Mouse (Mus musculus): Measurements from ENCODE around the gene Zbtb34. TPM values are rescaled to one million over a fixed set of nuclear protein-coding genes. Genes with fewer than 3 reads are reported as not detected.

Gene Zbtb34
- polyA plus RNA-seq, 1 experiment from 2014 or later = 7.1 TPM

DNA sequence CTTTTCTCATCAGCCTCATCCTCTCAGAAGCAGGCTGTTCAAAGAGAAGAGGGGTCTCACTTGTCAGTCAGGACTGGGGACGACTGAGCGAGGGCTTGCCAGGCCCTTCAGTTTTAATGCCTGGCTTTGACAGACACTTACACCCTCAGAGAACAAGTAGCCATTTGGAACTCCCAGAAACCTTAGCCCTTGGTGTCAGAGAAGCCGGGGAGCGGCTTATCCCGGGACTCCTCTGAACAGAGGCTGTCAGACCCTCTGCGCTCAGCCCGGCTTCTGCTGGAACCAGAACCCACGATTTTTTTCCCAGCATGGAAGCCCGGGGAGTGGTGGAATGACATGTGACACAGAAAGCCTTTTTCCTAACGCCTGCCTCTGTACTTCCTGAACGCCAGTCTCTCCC is 6.1 kb upstream of the Zbtb34 start:
- WGBS = 49% methylated on average over 11 of the region's 11 CpGs
- H3K27ac ChIP-seq (ENCODE audit: low read length) = no peak overlapping the region

DNA sequence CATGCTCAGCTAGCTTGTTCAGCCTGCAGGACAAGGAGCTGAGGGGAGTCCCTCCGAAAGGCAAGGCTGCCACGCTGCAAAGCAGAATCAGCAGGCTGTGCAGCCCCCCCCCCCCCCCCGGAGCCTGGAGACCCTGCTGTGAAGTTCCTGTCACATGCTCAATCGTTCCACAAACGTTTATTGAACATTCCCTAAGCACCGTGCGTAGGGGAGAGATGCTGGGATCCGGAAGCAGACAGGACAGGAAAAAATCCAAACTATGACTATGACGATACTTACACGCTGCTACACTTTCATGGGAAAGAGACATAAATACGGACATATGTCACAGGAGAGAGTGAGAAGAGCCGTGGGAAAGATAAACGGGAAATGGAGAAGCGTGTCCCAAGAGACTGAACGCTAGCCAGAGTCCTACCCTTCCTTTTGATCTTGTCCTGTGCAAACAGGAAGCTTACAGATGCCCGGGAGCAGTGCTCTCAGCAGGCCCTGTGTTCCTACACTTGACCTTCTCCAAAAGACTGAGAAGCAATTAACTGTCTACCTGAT is 5.0 kb upstream of the Zbtb34 start:
- no peak for ATAC-seq (ENCODE audit: low FRiP score, low TSS enrichment)

More for the DNA sequence above, 6.1 kb upstream of the Zbtb34 start:
- Histone ChIP-seq H3K4me1 (ENCODE audit: insufficient read depth, low read length) (peaks cover 19% of the 10 kb centered on the region), H3K4me3 (ENCODE audit: low read length) (no peak overlapping the region), H3K4me2 (replicated peaks; ENCODE audit: low read depth, low read length) (no peak overlapping the region), H3K9ac (replicated peaks; ENCODE audit: low read length) (no peak overlapping the region), H3K36me3 (ENCODE audit: insufficient read depth, low read length) (no peaks in the 10 kb centered on the region), H3K9me3 (ENCODE audit: low read length) (no peaks in the 10 kb centered on the region), H3K27me3 (ENCODE audit: insufficient read depth, low read length) (no peaks in the 10 kb centered on the region; the same call in 1 of the 2 replicates)
- no peak for ATAC-seq (ENCODE audit: low FRiP score, low TSS enrichment)

DNA sequence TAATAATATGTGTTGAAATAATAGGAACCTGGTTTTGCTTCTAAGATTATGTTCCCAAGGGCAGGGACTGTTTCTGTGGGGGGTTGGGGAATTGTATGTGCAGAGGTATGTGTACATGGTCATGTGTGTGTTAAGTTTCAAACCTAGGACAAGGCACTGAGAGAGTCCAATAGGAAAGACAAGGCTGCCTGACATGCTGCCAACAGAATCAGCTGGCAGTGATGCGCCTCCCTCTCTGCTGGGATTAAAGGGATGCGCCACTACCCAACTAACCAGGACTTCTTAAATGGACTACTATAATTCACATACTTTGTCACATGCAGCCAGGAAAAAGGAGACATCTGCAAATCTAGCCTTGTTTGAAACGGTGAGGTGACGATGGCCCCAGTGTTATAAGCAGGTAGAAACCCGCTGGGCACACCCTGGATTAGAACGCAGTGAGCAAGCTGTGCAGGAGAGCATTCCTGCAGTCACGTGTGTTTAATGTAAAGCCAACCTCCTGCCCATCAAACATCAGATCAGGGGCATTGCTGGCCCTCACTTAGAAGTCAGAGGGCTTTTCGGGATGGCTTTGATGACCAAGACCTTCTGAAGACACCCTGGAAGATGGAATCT is 4.0 kb upstream of the Zbtb34 start:
- H3K27me3 ChIP-seq (ENCODE audit: insufficient read depth, low read length) = no peaks in the 10 kb centered on the region; the same call in 1 of the 2 replicates
- WGBS = 53% methylated on average over 8 of the region's 8 CpGs
- H3K4me3 ChIP-seq (ENCODE audit: low read length) = no peak overlapping the region
- no peak for ATAC-seq (ENCODE audit: low FRiP score, low TSS enrichment)
- no peak overlapping the region for H3K27ac ChIP-seq (ENCODE audit: low read length)
- H3K4me2 ChIP-seq (replicated peaks; ENCODE audit: low read depth, low read length) = no peak overlapping the region
- H3K9me3 ChIP-seq (ENCODE audit: low read length) = no peaks in the 10 kb centered on the region
- H3K9ac ChIP-seq (replicated peaks; ENCODE audit: low read length) = no peak overlapping the region
- H3K4me1 ChIP-seq (ENCODE audit: insufficient read depth, low read length) = peaks cover 26% of the 10 kb centered on the region
- H3K36me3 ChIP-seq (ENCODE audit: insufficient read depth, low read length) = no peaks in the 10 kb centered on the region

More for the DNA sequence above, 5.0 kb upstream of the Zbtb34 start:
- no peaks in the 10 kb centered on the region for H3K9me3 ChIP-seq (ENCODE audit: low read length)
- H3K4me2 ChIP-seq (replicated peaks; ENCODE audit: low read depth, low read length) = peak overlapping the region; percentile 45
- H3K36me3 ChIP-seq (ENCODE audit: insufficient read depth, low read length) = no peaks in the 10 kb centered on the region
- peaks cover 22% of the 10 kb centered on the region for H3K4me1 ChIP-seq (ENCODE audit: insufficient read depth, low read length)
- no peaks in the 10 kb centered on the region; the same call in 1 of the 2 replicates for H3K27me3 ChIP-seq (ENCODE audit: insufficient read depth, low read length)
- no peak overlapping the region for H3K27ac ChIP-seq (ENCODE audit: low read length)
- WGBS = 2% methylated on average over 16 of the region's 16 CpGs
- H3K4me3 ChIP-seq (ENCODE audit: low read length) = peak overlapping the region; percentile 18; the same call in 1 of the 2 replicates
- H3K9ac ChIP-seq (replicated peaks; ENCODE audit: low read length) = peak overlapping the region; percentile 42

DNA sequence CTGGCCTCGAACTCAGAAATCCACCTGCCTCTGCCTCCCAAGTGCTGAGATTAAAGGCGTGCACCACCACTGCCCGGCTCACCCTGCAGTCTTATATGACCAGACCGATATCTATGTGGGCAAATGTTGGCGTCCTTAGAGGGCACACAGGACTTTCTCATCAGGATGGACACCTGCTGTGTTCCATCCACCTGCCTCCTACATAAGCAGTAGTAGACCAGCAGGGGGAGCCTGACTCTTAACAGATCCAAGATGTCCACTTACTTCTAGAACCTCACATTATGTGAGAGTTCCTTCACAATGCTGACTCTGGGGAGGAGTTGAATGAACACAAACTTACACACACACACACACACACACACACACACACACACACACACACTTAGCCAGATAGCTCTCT is 1.8 kb upstream of the Zbtb34 start:
- WGBS = 61% methylated on average over 5 of the region's 5 CpGs

DNA sequence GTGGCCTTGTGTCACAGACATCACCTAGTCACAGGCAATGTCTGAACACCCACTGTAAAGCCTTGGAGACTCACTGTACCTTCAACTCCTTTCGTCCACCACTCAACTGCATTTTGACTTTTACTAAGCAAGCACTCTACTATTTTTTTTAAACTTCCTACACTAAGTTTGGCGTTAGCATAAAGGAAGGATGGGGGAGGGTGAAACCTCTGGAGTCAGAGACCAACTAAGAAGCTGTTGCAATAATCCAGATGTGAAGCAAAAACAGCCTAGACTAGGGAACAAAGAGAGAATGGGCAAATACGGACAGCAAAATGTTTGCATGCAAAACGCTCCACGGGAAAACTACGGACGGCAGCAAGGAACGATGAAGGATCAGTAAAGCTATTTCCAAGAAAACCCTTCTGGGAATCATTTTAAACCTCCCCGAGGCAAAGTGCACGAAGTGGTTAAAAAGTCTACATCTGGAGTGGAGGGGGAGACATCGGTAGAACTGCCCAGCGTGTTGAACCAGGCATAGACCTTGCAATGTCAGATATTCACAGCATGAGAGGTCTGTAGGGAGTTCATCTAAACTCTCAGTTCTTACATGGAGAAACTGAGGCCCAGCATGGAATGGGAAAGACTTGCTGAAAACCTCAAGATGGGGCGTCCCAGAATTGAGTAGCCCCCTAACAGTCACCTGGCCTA is 898 bp downstream of the Zbtb34 start:
- 4% methylated on average over 13 of the region's 13 CpGs for WGBS

More for the DNA sequence above, 1.8 kb upstream of the Zbtb34 start:
- ATAC-seq (ENCODE audit: low FRiP score, low TSS enrichment) = no peak
- no peak overlapping the region for H3K27ac ChIP-seq (ENCODE audit: low read length)
- no peak overlapping the region for H3K4me3 ChIP-seq (ENCODE audit: low read length)
- no peaks in the 10 kb centered on the region; the same call in 1 of the 2 replicates for H3K27me3 ChIP-seq (ENCODE audit: insufficient read depth, low read length)
- H3K9ac ChIP-seq (replicated peaks; ENCODE audit: low read length) = no peak overlapping the region
- no peak overlapping the region for H3K4me2 ChIP-seq (replicated peaks; ENCODE audit: low read depth, low read length)
- peaks cover 33% of the 10 kb centered on the region for H3K4me1 ChIP-seq (ENCODE audit: insufficient read depth, low read length)
- no peaks in the 10 kb centered on the region for H3K9me3 ChIP-seq (ENCODE audit: low read length)
- H3K36me3 ChIP-seq (ENCODE audit: insufficient read depth, low read length) = no peaks in the 10 kb centered on the region

DNA sequence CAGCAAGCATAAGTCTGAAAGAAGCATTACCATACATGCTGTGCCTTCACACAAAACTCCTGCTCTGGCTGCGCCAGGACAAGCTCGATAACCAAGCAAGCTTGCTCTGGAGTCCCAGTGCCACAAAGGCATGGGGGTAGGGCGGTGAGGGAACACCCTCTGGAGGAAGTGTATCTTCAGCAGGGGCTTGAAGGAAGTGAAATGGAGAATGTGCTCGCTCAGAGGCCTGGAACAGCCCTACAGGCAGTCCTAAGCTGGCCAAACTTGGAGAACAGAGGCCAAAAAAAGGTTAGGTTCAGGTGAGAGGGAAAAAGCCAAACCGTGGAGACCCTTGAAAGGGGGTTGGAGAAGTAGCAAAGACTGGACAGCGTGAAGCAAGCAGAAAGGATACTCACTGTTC is 1.8 kb downstream of the Zbtb34 start:
- H3K4me3 ChIP-seq (ENCODE audit: low read length) = peak overlapping the region; percentile 80
- H3K27me3 ChIP-seq (ENCODE audit: insufficient read depth, low read length) = no peaks in the 10 kb centered on the region
- peak overlapping the region; percentile 66 for H3K4me2 ChIP-seq (replicated peaks; ENCODE audit: low read depth, low read length)
- peaks cover 8% of the 10 kb centered on the region for H3K36me3 ChIP-seq (ENCODE audit: insufficient read depth, low read length)
- peak overlapping the region; percentile 50 for H3K27ac ChIP-seq (ENCODE audit: low read length)
- H3K9ac ChIP-seq (replicated peaks; ENCODE audit: low read length) = peak overlapping the region; percentile 85
- peaks cover 22% of the 10 kb centered on the region for H3K4me1 ChIP-seq (ENCODE audit: insufficient read depth, low read length)
- H3K9me3 ChIP-seq (ENCODE audit: low read length) = no peaks in the 10 kb centered on the region
- 0 out of 2 replicates have a peak, but pooled peaks have one; percentile 43 for ATAC-seq (ENCODE audit: low FRiP score, low TSS enrichment)
- 50% methylated on average over 6 of the region's 6 CpGs for WGBS

More for the DNA sequence above, 898 bp downstream of the Zbtb34 start:
- H3K27me3 ChIP-seq (ENCODE audit: insufficient read depth, low read length) = no peaks in the 10 kb centered on the region; the same call in 1 of the 2 replicates
- H3K4me3 ChIP-seq (ENCODE audit: low read length) = peak overlapping the region; percentile 80
- peaks cover 4% of the 10 kb centered on the region for H3K36me3 ChIP-seq (ENCODE audit: insufficient read depth, low read length)
- peak overlapping the region; percentile 66 for H3K4me2 ChIP-seq (replicated peaks; ENCODE audit: low read depth, low read length)
- H3K9ac ChIP-seq (replicated peaks; ENCODE audit: low read length) = peak overlapping the region; percentile 85
- no peaks in the 10 kb centered on the region for H3K9me3 ChIP-seq (ENCODE audit: low read length)
- ATAC-seq (ENCODE audit: low FRiP score, low TSS enrichment) = peak; percentile 6; the same call in 1 of the 2 replicates
- peak overlapping the region; percentile 59 for H3K27ac ChIP-seq (ENCODE audit: low read length)
- H3K4me1 ChIP-seq (ENCODE audit: insufficient read depth, low read length) = peaks cover 22% of the 10 kb centered on the region

DNA sequence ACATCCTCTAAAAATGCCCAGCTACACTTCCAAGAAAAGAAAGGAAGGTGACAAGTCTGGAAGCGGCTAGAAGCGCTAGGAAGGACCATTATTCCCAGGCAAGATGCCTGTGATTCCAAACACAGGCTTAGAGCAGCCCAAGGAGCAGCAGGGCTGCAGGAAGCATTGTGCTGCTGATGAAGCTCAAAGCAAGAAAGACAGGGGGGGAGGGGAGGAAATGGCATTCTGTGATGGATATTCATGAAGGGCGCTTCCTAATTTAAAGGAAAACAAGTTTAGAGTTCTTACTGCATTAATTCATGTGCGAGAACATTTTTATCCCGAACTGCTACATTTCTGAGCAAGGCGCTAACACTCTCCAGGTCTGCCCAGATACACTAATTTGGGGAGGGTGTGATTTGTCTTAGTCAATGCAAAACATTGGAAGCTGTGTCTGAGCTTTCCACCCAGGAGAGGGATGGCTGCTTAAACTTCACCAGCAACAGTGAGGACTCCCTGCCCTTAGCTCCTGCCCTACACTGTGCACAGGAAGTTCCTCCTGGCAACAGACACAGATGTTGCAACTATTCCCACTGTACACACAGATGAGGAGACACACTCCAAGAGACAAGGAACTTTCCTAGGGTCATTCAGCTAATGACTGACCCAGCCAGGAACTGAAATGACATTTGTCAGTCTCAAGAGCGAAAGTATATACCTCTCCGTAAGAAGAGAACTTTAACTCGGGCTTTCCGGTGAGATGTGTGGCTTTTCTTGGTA is 4.3 kb downstream of the Zbtb34 start:
- H3K9ac ChIP-seq (replicated peaks; ENCODE audit: low read length) = no peak overlapping the region
- peaks cover 15% of the 10 kb centered on the region for H3K36me3 ChIP-seq (ENCODE audit: insufficient read depth, low read length)
- no peak overlapping the region for H3K4me3 ChIP-seq (ENCODE audit: low read length)
- no peaks in the 10 kb centered on the region for H3K9me3 ChIP-seq (ENCODE audit: low read length)
- no peak for ATAC-seq (ENCODE audit: low FRiP score, low TSS enrichment)
- no peak overlapping the region for H3K4me2 ChIP-seq (replicated peaks; ENCODE audit: low read depth, low read length)
- no peaks in the 10 kb centered on the region for H3K27me3 ChIP-seq (ENCODE audit: insufficient read depth, low read length)
- WGBS = 84% methylated on average over 10 of the region's 10 CpGs
- H3K27ac ChIP-seq (ENCODE audit: low read length) = no peak overlapping the region
- H3K4me1 ChIP-seq (ENCODE audit: insufficient read depth, low read length) = peaks cover 22% of the 10 kb centered on the region

DNA sequence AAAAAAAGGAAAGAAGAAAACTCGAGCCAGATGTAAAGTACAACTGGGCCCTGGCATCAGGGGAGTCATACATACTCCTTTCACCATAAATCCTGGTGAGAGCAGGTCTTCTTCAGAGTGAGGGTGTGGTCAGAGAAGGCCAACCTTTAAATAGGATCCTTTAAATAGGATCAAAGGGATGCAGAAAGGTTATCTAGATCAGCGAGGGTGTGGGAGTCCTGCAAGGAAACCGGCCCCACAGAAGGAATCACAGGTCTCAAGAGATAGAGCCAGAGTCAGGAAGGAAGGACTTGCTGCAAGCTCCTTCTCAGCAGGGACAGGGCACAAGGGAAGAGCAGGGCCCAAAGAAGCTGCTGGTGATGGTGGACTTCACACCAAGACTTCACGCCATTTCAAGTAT is 13.7 kb downstream of the Zbtb34 start:
- ATAC-seq (ENCODE audit: low FRiP score, low TSS enrichment) = no peak
- no peaks in the 10 kb centered on the region for H3K27me3 ChIP-seq (ENCODE audit: insufficient read depth, low read length)
- no peak overlapping the region for H3K27ac ChIP-seq (ENCODE audit: low read length)
- H3K4me2 ChIP-seq (replicated peaks; ENCODE audit: low read depth, low read length) = no peak overlapping the region
- H3K4me3 ChIP-seq (ENCODE audit: low read length) = no peak overlapping the region
- no peaks in the 10 kb centered on the region for H3K4me1 ChIP-seq (ENCODE audit: insufficient read depth, low read length)
- H3K36me3 ChIP-seq (ENCODE audit: insufficient read depth, low read length) = 0 out of 2 replicates have a peak, but pooled peaks cover 14% of the 10 kb centered on the region
- H3K9me3 ChIP-seq (ENCODE audit: low read length) = no peaks in the 10 kb centered on the region
- no peak overlapping the region for H3K9ac ChIP-seq (replicated peaks; ENCODE audit: low read length)
- 55% methylated on average over 4 of the region's 4 CpGs for WGBS

DNA sequence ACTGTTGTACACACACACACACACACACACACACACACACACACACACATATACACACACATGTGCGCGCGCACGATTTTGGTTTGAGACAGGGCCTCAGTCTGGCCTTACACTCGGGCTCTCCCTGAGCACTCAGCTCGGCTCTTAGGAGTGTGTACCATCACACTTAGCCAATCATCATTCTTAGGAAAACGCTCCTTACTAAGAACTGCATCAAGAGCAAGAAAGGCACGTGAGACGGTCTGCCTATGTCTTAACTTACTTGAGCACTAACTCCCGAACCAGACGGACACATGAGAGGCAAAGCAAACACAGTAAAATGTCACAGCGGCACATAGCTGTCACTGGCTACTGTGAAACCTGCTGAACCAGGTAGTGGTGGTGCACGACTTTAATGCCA is 17.1 kb downstream of the Zbtb34 start:
- H3K9ac ChIP-seq (replicated peaks; ENCODE audit: low read length) = no peak overlapping the region
- H3K4me1 ChIP-seq (ENCODE audit: insufficient read depth, low read length) = no peaks in the 10 kb centered on the region
- no peak overlapping the region for H3K4me3 ChIP-seq (ENCODE audit: low read length)
- no peak overlapping the region for H3K27ac ChIP-seq (ENCODE audit: low read length)
- peaks cover 35% of the 10 kb centered on the region for H3K36me3 ChIP-seq (ENCODE audit: insufficient read depth, low read length)
- H3K9me3 ChIP-seq (ENCODE audit: low read length) = no peaks in the 10 kb centered on the region
- WGBS = 87% methylated on average over 13 of the region's 13 CpGs
- H3K4me2 ChIP-seq (replicated peaks; ENCODE audit: low read depth, low read length) = no peak overlapping the region
- no peaks in the 10 kb centered on the region for H3K27me3 ChIP-seq (ENCODE audit: insufficient read depth, low read length)
- no peak for ATAC-seq (ENCODE audit: low FRiP score, low TSS enrichment)
